Mouse (Mus musculus): ENCODE measurements around the gene Bnc2. TPM values are rescaled to one million over a fixed set of nuclear protein-coding genes. Genes with fewer than 3 reads are reported as not detected.

The Bnc2 gene
- polyA plus RNA-seq, 1 experiment from 2014 or later, result 0.10 TPM

DNA sequence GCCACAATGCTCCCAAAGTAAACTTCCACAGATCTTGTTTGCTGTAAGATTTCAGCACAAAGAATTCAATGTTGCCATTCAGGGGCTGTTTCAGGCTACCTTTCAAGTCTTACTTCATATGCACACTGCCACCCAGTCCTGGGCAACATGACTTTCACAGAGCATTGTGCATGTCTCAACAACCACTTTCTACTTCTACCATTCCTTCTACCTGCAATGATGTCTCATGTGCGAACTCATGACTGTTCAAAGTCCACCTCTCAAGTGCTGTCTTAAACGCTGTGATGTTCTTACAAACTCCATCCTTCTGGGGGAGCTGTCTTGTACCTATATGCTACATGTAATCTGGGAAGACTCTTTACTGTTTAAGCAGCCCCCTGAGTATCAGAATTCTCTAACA lies 363.7 kb downstream of the Bnc2 start:
- 92% methylated on average over 2 of the region's 2 CpGs for WGBS (ENCODE audit: missing documents)
- Histone ChIP-seq H3K27ac (no peak overlapping the region), H3K36me3 (ENCODE audit: inconsistent target) (no peaks in the 10 kb centered on the region), H3K4me3 (ENCODE audit: inconsistent target) (no peak overlapping the region), H3K79me2 (ENCODE audit: inconsistent target) (no peaks in the 10 kb centered on the region)

DNA sequence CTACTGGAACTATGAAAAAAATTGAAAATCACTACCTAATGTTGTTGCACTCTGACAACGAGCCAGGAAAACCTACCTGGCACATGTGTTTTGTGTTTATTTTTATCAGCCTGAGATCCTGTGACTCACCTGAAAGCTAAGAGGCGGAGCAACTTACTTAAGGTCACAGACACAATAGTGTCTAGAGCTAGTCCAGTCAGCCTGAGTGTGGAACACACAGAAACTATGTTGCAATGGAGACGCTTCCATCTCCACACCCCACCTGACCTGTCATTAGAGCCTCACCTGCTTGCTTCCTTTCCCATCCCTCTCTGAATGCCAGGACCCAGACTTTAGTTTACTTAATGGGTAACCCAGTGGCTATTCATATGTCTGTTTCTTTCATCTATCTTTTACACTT lies 364.2 kb downstream of the Bnc2 start:
- no peak overlapping the region for H3K4me3 ChIP-seq (ENCODE audit: inconsistent target)
- no peaks in the 10 kb centered on the region for H3K36me3 ChIP-seq (ENCODE audit: inconsistent target)
- no peaks in the 10 kb centered on the region for H3K79me2 ChIP-seq (ENCODE audit: inconsistent target)
- 77% methylated on average over 3 of the region's 3 CpGs for WGBS (ENCODE audit: missing documents)
- H3K27ac ChIP-seq, result no peak overlapping the region

GRCm38 (mm10) chr4:84308226-84308862 lies 366.7 kb downstream of the Bnc2 start:
- Histone ChIP-seq H3K36me3 (ENCODE audit: inconsistent target) (no peaks in the 10 kb centered on the region), H3K4me3 (ENCODE audit: inconsistent target) (no peak overlapping the region), H3K79me2 (ENCODE audit: inconsistent target) (no peaks in the 10 kb centered on the region), H3K27ac (peak overlapping the region; percentile 39)
- 5% methylated on average over 4 of the region's 4 CpGs for WGBS (ENCODE audit: missing documents)

- Histone ChIP-seq H3K4me3 (ENCODE audit: inconsistent target) (no peak overlapping the region), H3K79me2 (ENCODE audit: inconsistent target) (no peaks in the 10 kb centered on the region), H3K36me3 (ENCODE audit: inconsistent target) (no peaks in the 10 kb centered on the region), H3K27ac (no peak overlapping the region)
- 96% methylated on average over 9 of the region's 9 CpGs for WGBS (ENCODE audit: missing documents)
These were observed 368.0 kb downstream of the Bnc2 start for GRCm38 (mm10) chr4:84306928-84307606.

DNA sequence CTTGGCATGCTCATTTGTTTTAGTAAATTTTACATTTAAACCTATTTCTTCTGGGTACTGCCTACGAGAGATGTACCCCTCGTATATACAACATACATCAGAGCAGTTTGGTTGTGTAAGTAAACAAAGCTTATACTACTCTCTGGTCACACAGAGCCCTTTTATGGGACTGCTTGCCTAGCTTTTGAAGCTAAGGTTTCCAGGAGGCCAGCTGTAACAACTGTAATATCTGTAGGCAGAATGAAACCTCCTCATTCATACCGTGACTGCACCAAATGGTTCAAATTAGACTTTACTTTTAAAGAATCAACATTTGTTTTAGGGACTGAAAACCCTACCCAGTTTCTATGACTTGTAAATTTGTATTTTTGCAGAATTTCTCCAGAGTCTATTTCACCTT lies 372.1 kb downstream of the Bnc2 start:
- H3K4me3 ChIP-seq (ENCODE audit: inconsistent target), result no peak overlapping the region
- 91% methylated on average over 2 of the region's 3 CpGs for WGBS (ENCODE audit: missing documents)
- no peaks in the 10 kb centered on the region for H3K79me2 ChIP-seq (ENCODE audit: inconsistent target)
- no peaks in the 10 kb centered on the region for H3K36me3 ChIP-seq (ENCODE audit: inconsistent target)
- H3K27ac ChIP-seq, result no peak overlapping the region

DNA sequence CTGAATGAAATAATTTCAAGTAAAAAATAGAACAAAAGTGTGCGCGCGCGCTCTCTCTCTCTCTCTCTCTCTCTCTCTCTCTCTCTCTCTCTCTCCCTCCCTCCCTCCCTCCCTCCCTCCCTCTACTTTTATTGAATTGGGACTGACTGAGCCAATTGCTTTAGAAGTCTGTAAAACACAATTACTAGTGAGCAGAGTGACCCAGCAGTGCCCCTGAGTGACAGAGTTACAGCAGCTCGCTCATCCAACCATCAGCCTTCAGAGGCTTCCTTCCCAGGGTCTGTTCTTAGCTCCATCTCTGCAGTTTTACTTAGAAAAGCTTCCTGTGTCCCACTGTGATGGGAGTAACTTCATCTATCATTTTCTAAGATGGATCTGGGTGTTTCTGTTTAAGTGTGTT lies 389.9 kb downstream of the Bnc2 start:
- H3K36me3 ChIP-seq (ENCODE audit: inconsistent target), result no peaks in the 10 kb centered on the region
- H3K79me2 ChIP-seq (ENCODE audit: inconsistent target), result no peaks in the 10 kb centered on the region
- WGBS (ENCODE audit: missing documents), result 87% methylated on average over 5 of the region's 5 CpGs
- H3K4me3 ChIP-seq (ENCODE audit: inconsistent target), result no peak overlapping the region
- no peak overlapping the region for H3K27ac ChIP-seq

DNA sequence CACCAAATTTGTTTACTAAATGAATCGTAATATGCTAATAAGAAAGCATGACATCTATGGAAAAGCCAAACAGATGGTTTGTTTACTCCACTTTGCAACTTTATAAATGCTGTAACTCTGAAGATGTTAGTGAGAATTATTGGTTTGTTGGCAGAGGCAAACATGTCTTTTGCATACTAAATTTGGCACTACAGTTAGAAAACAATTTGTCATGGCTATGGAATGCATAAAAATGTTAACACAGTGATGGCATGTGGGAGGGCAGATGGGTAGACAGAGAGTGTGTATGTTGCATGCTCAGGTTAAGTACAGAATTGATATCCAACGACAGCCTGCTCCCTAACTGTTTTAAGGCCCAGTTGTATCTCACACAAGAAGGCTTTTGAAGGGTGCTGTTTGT lies 392.4 kb downstream of the Bnc2 start:
- Histone ChIP-seq H3K79me2 (ENCODE audit: inconsistent target) (no peaks in the 10 kb centered on the region), H3K4me3 (ENCODE audit: inconsistent target) (no peak overlapping the region), H3K27ac (no peak overlapping the region), H3K36me3 (ENCODE audit: inconsistent target) (no peaks in the 10 kb centered on the region)
- 82% methylated on average over 2 of the region's 2 CpGs for WGBS (ENCODE audit: missing documents)

DNA sequence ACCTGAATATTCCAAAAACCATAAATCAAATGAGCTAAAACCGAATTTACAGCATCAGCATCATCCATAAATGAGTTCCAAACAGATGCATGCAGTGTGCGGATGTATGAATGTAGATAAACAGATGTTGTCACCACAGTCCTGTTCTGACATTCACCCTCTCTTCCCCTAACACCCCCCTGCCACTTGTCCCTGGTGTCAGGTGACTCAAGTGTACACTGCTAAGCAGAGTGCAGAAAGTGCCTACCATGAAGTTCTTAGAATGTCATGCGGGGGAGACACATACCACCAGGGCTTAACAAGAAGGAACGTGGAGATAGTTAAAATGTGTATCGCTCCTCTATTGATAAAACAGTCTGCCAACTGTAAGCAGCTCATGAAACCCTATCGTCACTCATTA lies 396.9 kb downstream of the Bnc2 start:
- H3K4me3 ChIP-seq (ENCODE audit: inconsistent target), result no peak overlapping the region
- no peaks in the 10 kb centered on the region for H3K79me2 ChIP-seq (ENCODE audit: inconsistent target)
- WGBS (ENCODE audit: missing documents), result 87% methylated on average over 6 of the region's 6 CpGs
- no peaks in the 10 kb centered on the region for H3K36me3 ChIP-seq (ENCODE audit: inconsistent target)
- H3K27ac ChIP-seq, result no peak overlapping the region

GRCm38 (mm10) chr4:84276081-84276480 lies 399.0 kb downstream of the Bnc2 start:
- no peaks in the 10 kb centered on the region for H3K36me3 ChIP-seq (ENCODE audit: inconsistent target)
- no peak overlapping the region for H3K27ac ChIP-seq
- 93% methylated on average over 12 of the region's 14 CpGs for WGBS (ENCODE audit: missing documents)
- no peak overlapping the region for H3K4me3 ChIP-seq (ENCODE audit: inconsistent target)
- no peaks in the 10 kb centered on the region for H3K79me2 ChIP-seq (ENCODE audit: inconsistent target)

DNA sequence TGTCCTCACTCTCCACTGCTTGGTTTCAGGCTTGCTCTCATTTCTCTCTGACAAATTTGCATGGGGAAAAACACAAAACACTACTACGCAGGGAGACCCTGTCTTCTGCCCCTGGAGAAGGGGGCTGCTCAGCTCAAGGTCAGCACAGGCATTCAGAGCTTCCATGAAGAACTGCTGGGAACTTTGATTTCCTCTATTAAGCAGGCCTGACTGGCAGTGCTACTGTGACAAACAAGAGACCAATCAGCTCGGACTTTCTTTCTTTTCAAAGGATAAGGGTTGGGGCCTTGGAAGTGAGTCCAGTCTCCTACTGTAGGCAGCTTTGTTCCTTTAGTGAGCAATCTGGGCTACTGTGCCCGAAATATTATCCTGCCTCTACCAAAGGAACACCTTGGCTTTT lies 400.9 kb downstream of the Bnc2 start:
- H3K36me3 ChIP-seq (ENCODE audit: inconsistent target), result no peaks in the 10 kb centered on the region
- WGBS (ENCODE audit: missing documents), result 96% methylated on average over 3 of the region's 3 CpGs
- H3K79me2 ChIP-seq (ENCODE audit: inconsistent target), result no peaks in the 10 kb centered on the region
- H3K4me3 ChIP-seq (ENCODE audit: inconsistent target), result no peak overlapping the region
- no peak overlapping the region for H3K27ac ChIP-seq

GRCm38 (mm10) chr4:84272867-84273266 lies 402.2 kb downstream of the Bnc2 start:
- Histone ChIP-seq H3K36me3 (ENCODE audit: inconsistent target) (no peaks in the 10 kb centered on the region), H3K27ac (no peak overlapping the region), H3K79me2 (ENCODE audit: inconsistent target) (no peaks in the 10 kb centered on the region), H3K4me3 (ENCODE audit: inconsistent target) (no peak overlapping the region)
- 92% methylated on average over 2 of the region's 2 CpGs for WGBS (ENCODE audit: missing documents)

DNA sequence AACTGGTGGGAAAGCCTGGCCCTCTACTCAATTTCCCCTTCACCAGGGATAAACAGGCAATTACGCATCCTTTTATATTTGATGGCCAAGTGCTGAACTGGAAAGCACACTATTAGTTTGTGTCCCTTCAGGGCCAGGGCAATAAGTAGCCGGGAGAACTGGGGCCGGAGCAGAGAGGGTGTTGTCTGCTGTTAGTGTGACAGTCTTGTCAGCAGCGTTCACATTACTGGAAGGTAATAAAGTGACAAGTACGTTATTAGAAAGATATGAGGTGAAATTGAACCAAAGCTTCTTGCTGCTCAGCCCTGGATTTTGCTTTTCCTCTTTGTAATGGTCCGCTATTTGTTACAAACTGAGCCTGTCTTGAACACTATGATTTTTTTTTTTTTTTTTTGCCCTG lies 405.2 kb downstream of the Bnc2 start:
- no peaks in the 10 kb centered on the region for H3K79me2 ChIP-seq (ENCODE audit: inconsistent target)
- 85% methylated on average over 6 of the region's 6 CpGs for WGBS (ENCODE audit: missing documents)
- H3K27ac ChIP-seq, result no peak overlapping the region

GRCm38 (mm10) chr4:84247356-84247755 lies 427.7 kb downstream of the Bnc2 start:
- no peaks in the 10 kb centered on the region for H3K36me3 ChIP-seq (ENCODE audit: inconsistent target)
- no peak overlapping the region for H3K4me3 ChIP-seq (ENCODE audit: inconsistent target)
- H3K79me2 ChIP-seq (ENCODE audit: inconsistent target), result no peaks in the 10 kb centered on the region
- no peak overlapping the region for H3K27ac ChIP-seq
- WGBS (ENCODE audit: missing documents), result 77% methylated on average over 2 of the region's 2 CpGs

More for the DNA sequence above, 405.2 kb downstream of the Bnc2 start:
- Histone ChIP-seq H3K4me3 (ENCODE audit: inconsistent target) (no peak overlapping the region), H3K36me3 (ENCODE audit: inconsistent target) (no peaks in the 10 kb centered on the region)

DNA sequence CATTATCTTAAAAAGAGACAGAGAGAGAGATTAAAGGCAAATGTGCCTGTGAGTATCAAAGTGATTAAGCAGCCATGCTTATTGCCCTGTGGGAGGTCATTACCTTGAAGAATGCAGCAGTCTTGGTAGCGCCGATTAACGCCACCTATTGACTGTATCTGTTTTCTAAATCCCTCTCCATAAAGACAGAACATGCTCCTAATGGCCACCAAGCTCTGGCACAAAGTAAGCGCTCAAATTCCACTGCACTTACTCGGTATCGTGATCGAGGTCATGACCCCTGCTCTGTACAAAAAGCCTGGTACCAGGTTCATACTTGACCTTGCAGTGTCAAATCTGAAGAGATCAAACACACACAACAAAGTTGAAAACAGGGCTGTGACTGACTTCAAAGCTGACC lies 442.7 kb downstream of the Bnc2 start:
- H3K79me2 ChIP-seq (ENCODE audit: inconsistent target), result no peaks in the 10 kb centered on the region
- H3K36me3 ChIP-seq (ENCODE audit: inconsistent target), result no peaks in the 10 kb centered on the region
- H3K27ac ChIP-seq, result no peak overlapping the region
- no peak overlapping the region for H3K4me3 ChIP-seq (ENCODE audit: inconsistent target)
- 92% methylated on average over 7 of the region's 7 CpGs for WGBS (ENCODE audit: missing documents)

DNA sequence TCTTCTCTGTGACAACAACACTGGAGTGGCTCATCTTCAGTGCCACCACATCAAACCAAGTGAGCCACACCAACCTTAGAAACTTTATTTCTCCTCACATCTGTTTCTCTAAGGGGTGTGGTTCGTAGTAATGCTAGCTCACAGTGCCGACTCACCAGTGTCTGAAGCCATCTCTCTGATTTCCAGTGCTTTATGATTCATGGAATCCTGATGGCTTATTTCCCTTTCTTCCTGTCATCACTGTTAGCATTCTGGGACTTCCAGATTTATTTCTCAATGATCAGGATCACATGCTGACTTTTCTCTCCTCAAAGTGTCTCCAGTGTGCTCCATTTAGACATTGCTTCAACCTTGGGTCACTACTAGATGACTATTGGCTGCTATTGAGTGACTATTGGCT lies 443.8 kb downstream of the Bnc2 start:
- WGBS (ENCODE audit: missing documents), result 76% methylated on average over 2 of the region's 2 CpGs
- no peaks in the 10 kb centered on the region for H3K79me2 ChIP-seq (ENCODE audit: inconsistent target)
- H3K4me3 ChIP-seq (ENCODE audit: inconsistent target), result no peak overlapping the region

More for the DNA sequence above, 443.8 kb downstream of the Bnc2 start:
- H3K27ac ChIP-seq, result no peak overlapping the region
- no peaks in the 10 kb centered on the region for H3K36me3 ChIP-seq (ENCODE audit: inconsistent target)

All from macrophage (primary cell).